Comparison of ENCODE assay signal across 8 mouse cellular contexts in genomic region chr19:42794914-42795613, GRCm38 (mm10). TPM values are rescaled to one million over a fixed set of nuclear protein-coding genes. Genes with fewer than 3 reads are reported as not detected.
DNase-seq lines count a peak whose midpoint lies in the region; ATAC-seq lines count a peak whose summit lies in the region.

No protein-coding gene starts in this region.

- H3K27me3 ChIP-seq in hindbrain, embryonic 15.5 days = no peaks in the 10 kb centered on the region

- H3K4me1 ChIP-seq in hindbrain, embryonic 15.5 days (replicated peaks) = peaks cover 6% of the 10 kb centered on the region

- peak overlapping the region; percentile 55 for H3K9ac ChIP-seq in hindbrain, embryonic 15.5 days

- ATAC-seq in hindbrain, embryonic 15.5 days (ENCODE audit: low FRiP score, low read depth) = peak; percentile 92

- no peak overlapping the region for H3K27ac ChIP-seq in hindbrain, embryonic 15.5 days (replicated peaks)

- peak; percentile 75 for DNase-seq in WW6 (ENCODE audit: low read depth, low spot score)
- peak; percentile 88 for DNase-seq in cerebellum, postnatal 36 days
- peak; percentile 93 for DNase-seq in frontal cortex, postnatal 36 days (ENCODE audit: low spot score in 2 of 2)
- peak; percentile 78 for DNase-seq in left cerebral cortex, adult 11 months (ENCODE audit: low spot score)
- peak; percentile 90 for DNase-seq in lung, postnatal 36 days
- peak; percentile 93 for DNase-seq in retina, postnatal 1 day
- DNase-seq in thymus, postnatal 4 days = peak; percentile 91

- WGBS in hindbrain, embryonic 15.5 days = 1% methylated on average over 31 of the region's 31 CpGs

- H3K4me2 ChIP-seq in hindbrain, embryonic 15.5 days = peak overlapping the region; percentile 93

- no peaks in the 10 kb centered on the region for H3K9me3 ChIP-seq in hindbrain, embryonic 15.5 days

- peak overlapping the region; percentile 43 for H3K4me3 ChIP-seq in hindbrain, embryonic 15.5 days

- no peaks in the 10 kb centered on the region for H3K36me3 ChIP-seq in hindbrain, embryonic 15.5 days

RNA-seq across cellular contexts. Expression of gene Hps1, which starts 15.3 kb away (rescaled TPM):
- polyA plus RNA-seq in hindbrain, embryonic 15.5 days (2015; fragmentation: Nextera tagmentation; extraction: Ambion mirVana) = 11.1 and 11.4 TPM in 2 replicates

RNA-seq across cellular contexts. Expression of gene Pyroxd2, which starts 42.5 kb away (rescaled TPM):
- polyA plus RNA-seq in hindbrain, embryonic 15.5 days (2015; fragmentation: Nextera tagmentation; extraction: Ambion mirVana) = 2.2 and 2.3 TPM in 2 replicates
